Mouse (Mus musculus) adipocyte (in vitro differentiated cells): ENCODE data around the gene Gstm6.
A peak's percentile ranks its signal among the peaks of the same experiment; 100 is the strongest.
"Not testable (repeated sequence)": the region's sequence is repeated elsewhere in the genome, so short reads cannot be mapped to it uniquely, and the experiment has no call there.

ENCODE experiments used
- DNase-seq: peaks from one replicate; pipeline ENCODE4 v3.0.0-alpha.2; 2016; ENCODE audit warnings: low spot score

Gstm6 gene

DNA sequence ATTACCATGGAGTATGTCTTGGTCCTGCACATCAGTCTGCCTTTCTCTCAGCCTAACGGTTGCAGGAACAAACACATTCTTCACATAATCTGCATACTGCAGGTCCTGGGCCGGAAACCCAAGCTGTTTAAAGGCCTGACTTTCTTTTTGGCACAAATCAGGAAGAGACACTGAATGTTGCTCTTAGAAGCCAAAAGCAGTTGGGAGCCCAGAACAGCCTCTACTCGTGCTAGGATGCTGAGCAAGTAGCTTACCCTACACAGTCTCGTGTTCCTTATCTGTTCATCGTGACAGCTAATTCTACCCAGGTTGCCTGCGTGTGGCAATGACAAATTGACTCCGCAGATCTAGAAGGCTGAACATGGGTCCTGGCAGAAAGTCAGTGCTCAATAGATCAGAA, 3.0 kb downstream of the Gstm6 start:
- DNase-seq, result no peak

DNA sequence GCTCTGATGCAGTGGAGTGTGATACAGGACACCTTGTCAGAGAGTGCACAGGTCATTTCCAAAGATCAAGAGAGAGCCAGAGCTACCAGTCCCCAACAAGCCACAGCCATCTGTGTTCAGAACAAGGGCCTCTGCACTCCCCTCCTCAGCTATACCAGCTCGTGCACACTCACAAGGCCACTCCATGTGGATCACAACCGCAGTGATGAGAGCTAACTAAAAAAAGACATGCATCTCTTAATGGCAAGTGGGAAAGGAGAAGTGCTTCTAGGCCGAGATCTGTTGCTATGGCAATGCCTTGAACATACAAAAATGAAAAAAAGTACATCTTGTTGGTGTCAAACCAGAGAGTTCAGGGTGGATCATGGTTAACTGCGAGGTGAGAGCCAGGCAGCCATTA, 3.7 kb downstream of the Gstm6 start:
- DNase-seq, result no peak

GRCm38 (mm10) chr3:107939403-107939802, 4.1 kb downstream of the Gstm6 start:
- DNase-seq, result peak; percentile 86

- no peak for DNase-seq
Observed at GRCm38 (mm10) chr3:107935888-107936287, 7.7 kb downstream of the Gstm6 start.

DNA sequence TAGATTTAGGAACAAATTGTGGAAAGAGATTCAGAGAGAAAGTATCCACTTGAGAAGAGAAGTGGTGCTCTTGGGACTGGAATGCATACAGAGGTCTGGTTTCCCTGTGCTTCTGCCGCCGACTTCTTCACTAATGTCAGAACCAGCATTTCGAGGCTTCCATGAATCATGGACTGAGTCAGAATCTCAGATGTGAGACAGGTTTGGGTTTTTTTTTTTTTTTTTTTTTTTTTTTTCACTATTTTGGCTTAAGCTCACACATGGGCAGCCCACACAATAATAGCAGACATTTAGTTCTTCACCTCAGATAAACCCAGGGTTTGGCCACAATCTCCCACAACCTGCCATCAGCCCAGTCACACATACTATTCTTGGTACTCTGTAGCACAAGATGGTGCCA, 8.3 kb downstream of the Gstm6 start:
- no peak for DNase-seq

DNA sequence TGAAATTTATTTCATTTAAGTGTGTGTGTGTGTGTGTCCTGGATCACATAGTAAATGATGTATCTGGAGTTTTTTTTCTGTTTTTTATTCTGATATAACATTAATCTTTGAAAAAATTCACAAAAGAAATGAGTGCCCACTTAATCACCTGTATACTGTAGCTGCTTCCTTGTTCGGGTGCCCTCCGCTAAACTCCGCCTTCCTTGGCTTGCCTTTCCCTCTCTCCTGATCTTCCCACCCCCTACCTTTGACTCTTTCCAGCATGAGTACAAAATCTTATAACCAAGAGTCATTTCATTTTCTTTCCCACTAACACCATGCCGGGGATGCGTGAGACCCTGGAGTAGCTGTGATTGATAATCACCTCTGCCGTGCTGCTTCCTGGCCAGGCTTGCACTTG, 11.4 kb downstream of the Gstm6 start:
- DNase-seq, result no peak

DNA sequence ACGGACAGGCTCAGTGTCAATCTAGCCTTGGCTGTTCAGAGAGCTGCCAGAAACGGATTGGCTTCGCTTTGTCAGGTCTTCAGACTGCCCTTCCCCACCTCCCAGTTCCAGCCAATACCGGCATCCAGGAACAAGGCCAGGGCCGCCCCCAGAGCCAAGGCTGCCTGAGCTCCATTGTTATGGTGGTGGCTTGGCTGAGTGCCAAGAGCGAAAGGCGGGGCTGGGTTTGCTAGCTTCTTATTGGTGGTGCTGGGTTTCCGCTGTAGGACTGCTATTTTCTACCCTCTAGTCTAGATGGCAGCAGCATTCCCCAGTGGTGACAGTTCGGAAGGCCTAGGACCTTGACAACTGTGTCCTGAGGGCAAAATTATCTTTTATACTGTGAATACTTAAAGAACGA, 11.9 kb downstream of the Gstm6 start, which contains the start of gene Gstm7:
Gene Gstm7 (minus strand): TSS at position 148 of the 400 bp plus-strand sequence.
- DNase-seq, result peak; percentile 85

DNA sequence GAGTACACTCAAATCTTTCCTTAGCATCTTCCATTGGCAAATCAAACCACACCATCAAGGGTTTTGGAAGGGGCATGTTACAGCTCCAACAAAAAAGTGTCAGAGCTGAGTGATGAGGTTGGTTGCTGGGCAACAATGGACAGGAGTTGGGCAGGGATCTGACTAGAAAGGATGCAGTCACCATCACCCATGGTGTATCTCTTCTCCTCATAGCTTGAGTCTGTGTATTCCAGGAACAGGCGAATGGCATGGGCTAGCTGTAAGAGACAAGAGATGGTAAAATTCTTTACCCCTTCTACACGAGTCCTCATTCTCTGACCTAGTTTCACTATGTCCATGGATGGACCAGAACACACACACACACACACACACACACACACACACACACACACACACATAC, 12.4 kb downstream of the Gstm6 start:
- no peak for DNase-seq

DNA sequence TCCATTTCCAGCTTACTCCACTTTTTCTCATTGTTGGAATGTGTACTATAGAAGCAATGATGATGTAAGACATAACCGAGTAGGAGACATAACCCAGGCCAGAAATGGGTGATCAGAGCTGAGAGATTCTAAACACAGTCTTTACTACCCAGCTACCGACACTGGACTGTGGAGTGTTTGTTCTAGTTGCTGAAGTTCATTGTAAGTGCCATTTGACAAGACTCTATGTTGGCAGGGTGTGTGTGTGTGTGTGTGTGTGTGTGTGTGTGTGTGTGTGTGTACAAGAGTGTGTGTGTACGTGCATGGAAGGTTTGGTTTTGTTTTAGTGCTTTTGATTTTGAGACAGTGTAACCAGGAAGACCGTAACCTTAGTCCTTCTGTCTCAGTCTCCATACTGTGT, 13.8 kb downstream of the Gstm6 start:
- DNase-seq, result no peak

- DNase-seq, result no peak
Observed at GRCm38 (mm10) chr3:107929243-107929642, 14.3 kb downstream of the Gstm6 start.

DNA sequence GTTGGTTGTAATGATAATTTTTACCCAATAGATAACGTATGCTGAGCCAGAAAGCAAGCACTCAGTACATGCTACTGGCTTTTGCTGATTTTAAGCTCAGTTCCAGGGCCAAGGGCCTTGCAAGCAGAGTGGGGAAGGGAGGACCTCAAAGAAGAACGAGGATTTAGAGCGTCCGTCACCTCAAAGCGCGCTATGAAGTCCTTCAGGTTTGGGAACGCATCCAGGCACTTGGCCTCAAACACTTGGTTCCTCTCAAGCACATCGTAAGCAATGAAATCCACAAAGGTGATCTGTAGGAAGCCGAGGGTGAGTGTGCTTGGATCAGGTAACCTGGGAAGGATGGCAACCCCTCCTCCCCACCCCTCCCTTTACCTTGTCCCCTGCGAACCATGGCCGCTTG, 14.9 kb downstream of the Gstm6 start:
- no peak for DNase-seq

GRCm38 (mm10) chr3:107927841-107928240, 15.7 kb downstream of the Gstm6 start:
- no peak for DNase-seq

DNA sequence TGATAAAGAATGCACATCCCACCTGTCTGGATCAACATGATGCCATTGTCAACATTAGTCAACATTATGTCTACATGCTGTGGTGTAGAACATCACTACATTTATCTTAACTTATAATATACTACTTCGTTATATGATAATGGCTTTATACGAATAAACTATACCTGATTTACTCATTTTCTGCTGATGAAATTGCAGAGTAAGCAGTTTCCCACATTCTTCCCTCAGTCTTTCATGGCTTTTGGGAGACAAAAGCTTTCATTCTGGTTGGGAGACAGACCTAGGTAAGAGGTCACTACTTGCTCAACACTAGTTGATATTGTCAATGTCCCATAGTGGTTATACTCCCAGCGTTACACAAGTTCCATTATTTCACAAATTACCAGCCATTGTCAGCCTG, 18.2 kb downstream of the Gstm6 start:
- DNase-seq, result no peak

DNA sequence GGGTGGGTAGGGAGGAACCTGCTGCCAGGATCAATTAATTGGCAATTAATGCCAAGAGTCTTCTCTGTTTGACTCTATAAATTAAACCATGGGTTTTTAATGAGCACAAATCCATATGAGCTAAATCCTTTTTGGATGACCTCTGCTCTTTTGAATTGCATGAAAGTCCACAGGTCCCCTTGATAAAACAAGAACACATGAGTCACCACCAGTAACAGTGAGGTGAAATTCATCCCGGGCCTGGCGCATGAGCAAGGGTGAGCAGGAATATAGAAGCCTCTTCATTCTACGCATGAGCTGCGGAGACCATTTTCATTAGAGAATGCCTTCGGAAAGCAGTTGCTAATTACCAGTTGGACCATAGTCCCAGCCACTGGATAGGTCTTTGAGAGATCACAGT, 23.2 kb downstream of the Gstm6 start:
- no peak for DNase-seq

DNA sequence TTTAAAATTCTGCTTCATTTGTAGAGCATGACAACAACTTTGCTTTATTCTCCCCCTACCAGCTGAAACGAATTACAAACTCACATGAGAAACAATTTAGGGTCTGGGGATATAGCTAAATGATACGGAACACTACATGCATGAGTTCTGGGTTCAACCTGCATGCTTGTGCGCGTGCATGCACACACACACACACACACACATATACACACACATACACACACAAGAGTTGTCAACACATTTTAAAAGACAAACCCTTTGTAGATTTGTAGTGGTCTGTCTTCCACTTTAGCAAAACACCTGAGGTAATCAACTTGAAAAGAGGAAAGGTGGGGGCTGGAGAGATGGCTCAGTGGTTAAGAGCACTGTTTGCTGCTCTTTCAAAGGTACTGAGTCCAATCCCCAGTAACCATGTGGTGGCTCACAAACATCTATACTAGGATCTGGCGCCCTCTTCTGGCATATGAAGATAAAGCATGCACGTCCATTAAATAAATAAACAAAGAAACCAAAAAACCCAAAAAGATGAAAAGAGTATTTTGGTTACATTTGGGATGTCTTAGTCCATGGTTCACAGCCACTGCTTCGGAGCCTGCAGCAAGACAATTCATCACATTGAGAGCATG, 25.7 kb downstream of the Gstm6 start:
- peak; percentile 73 for DNase-seq

- no peak for DNase-seq
Observed at GRCm38 (mm10) chr3:107917097-107917496, 26.5 kb downstream of the Gstm6 start.

DNA sequence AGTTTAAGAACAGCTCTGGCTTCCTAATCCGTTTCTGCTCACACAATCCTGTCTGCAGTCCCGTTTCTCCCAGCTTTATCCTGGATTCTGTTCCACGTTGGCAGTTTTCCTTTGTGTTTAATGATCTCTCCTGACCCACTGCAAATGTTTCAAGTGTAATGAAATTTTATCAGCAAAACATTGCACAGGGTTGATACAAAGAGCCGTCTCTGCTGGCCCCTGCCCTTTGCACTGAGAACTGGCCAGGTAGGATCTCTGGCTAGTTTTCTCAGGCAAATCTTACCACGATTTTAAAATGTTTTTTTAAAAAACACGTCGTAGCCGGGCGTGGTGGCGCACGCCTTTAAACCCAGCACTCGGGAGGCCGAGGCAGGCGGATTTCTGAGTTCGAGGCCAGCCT, 26.9 kb downstream of the Gstm6 start:
- DNase-seq, result no peak

GRCm38 (mm10) chr3:107905942-107906341, 37.6 kb downstream of the Gstm6 start:
- no peak for DNase-seq

DNA sequence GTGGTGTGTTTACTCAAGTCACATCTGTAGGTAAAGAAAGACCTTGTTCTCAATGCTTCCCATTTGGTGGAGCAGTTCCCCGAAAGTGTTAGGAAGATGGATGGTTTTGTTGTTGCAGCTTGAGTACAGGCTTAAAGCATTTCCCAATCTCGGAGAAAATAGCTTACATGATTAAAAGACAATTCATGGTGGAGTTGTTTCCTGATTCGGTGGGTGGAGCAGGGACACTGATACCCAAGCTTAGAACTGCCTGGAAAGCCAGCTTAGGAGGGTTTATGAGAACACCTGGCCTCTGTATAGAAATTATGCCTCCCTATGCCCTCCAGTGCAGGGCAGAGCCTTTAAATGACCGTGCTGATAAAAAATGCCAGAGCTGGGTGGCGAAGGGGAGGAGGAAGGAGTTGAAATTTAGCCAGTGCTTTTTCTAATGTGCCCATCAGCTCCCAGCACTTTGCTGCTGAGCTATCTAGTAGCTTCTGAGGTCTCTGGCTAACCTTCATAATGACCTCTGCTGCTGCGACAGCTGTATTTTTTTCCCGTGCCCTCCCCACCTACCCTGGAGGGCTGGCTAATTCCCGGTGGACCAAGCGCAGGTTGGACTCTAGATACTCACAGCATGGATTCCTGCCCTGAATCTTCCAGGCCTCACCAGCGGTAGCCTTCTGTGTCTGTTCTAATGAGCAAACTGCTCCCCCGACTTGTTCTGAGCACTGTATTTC, 42.4 kb downstream of the Gstm6 start:
- DNase-seq, result no peak

GRCm38 (mm10) chr3:107898691-107899090, 44.9 kb downstream of the Gstm6 start:
- DNase-seq, result no peak

DNA sequence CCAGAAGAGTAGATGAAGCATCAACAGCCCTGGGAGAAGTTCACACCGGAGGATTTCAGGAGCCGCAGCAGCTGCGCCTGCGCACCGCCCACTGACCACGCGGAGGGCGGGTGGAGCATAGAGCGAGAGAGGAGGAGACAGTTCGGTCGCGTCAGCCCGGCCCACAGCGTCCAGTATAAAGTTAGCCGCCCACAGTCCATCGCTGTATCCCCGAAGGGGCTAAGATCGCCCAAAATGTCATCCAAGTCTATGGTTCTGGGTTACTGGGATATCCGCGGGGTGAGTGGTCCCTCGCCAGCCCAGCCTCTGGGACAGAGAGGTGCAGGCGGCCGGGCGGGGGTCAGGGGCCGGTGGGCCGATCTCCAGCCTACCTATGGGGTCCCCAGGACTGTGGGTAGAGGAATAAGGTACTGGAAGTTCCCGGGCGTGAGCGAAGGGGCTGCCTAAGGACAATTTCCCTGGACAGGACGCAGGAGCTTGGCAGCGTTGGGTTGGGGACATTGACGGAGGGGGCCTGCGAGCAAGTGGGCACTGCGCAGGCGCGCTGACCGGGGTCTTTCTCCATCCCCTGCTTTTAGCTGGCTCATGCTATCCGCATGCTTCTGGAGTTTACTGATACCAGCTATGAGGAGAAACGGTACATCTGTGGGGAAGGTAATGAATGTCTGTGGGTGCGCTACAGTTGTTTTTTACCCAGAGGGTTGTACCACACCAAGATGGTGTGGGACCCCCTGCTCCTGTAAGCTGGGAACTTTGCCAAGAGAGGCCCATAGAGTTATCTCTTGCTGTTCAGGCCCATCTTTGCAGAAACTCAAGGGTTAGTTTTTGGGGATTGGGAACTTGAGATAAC, 47.6 kb downstream of the Gstm6 start, which contains the start of gene Gstm5:
Gene Gstm5 (plus strand): TSS at position 102 of the 850 bp plus-strand sequence.
- DNase-seq, result peak; percentile 82

DNA sequence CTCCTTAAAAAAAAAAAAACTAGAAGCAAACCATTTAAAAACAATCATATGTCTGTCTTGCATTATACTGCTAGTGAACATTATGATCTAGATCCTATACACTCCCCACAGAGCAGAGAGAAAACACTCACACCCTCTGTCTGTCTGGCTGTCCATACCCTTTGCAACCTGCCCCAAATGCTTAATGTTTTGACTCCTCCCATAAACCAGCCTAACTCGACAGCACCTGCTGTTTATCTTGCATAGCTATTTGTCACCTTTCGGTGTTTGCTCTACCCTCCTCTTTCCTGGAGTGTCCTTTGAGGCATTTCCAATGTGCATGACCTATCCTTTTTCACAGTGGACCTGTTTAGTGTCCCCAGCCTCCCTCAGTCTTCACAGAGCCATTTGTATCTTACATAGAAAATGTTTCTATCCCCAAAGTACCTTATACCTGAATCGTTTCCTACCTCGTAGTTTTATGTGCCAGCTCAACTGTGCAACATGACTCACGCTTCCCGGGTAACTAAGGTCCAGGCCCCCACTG, 48.3 kb downstream of the Gstm6 start:
- DNase-seq, result no peak

DNA sequence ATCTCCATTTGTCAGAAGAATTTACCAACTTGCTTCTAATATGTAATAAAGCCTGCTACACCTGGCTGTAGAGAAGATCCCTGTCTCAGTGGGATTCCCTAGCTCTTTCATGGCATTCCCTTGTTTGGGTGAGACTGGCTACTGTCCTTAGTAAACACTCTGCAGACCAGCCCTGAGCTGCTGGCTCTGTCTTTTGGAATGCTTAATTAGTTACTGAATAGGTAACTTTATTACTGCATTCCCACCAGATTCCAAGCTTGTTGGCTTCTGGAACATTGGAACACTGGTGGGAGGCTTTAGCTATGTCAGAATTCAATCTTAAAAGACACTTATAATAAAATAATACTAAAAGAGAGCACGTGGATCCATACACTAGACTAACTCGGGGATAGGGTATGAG, 54.3 kb downstream of the Gstm6 start:
- not testable (repeated sequence) for DNase-seq
